Mouse (Mus musculus): ENCODE data around the gene Olfr463.

- TF ChIP-seq POLR2A (IDR thresholded peaks at IDR 0.05; ENCODE audit: borderline replicate concordance, control insufficient read depth, low read depth, low read length) (no peak), CTCF (IDR thresholded peaks at IDR 0.05; ENCODE audit: control insufficient read depth, insufficient read depth, low read length) (no peak)
Observed at GRCm38 (mm10) chr11:87920301-87920700, 23.1 kb upstream of the Olfr463 start.
